Mouse (Mus musculus): ENCODE measurements around the gene Cdc42ep3.

- TF ChIP-seq GATA1 (IDR thresholded peaks at IDR 0.05; ENCODE audit: borderline replicate concordance, low read length) (no peak), FLI1 (IDR thresholded peaks at IDR 0.05; ENCODE audit: low read length) (no peak)
Observed at GRCm38 (mm10) chr17:79354174-79354443, 782 bp downstream of the Cdc42ep3 start.
